Mouse (Mus musculus): Measurements from ENCODE around the gene Stam2. TPM values are rescaled to one million over a fixed set of nuclear protein-coding genes. Genes with fewer than 3 reads are reported as not detected.

Stam2 gene
- total RNA-seq (2014; fragmentation: Nextera tagmentation) = 12.6 and 21.4 TPM in 2 replicates
- total RNA-seq (2017) = 15.6 and 18.3 TPM in 2 replicates

- ATAC-seq (replicated peaks; ENCODE audit: poor library complexity, severe bottlenecking) = peak; percentile 85
Measured at GRCm38 (mm10) chr2:52742256-52743158, at the start of gene Stam2. Stam2 (minus strand) TSS chr2:52742281.

GRCm38 (mm10) chr2:52785106-52785721, 43.1 kb upstream of the Stam2 start:
- ATAC-seq (replicated peaks; ENCODE audit: poor library complexity, severe bottlenecking) = peak; percentile 52

- ATAC-seq (replicated peaks; ENCODE audit: poor library complexity, severe bottlenecking) = no peak
Measured at GRCm38 (mm10) chr2:52779987-52780386, 37.9 kb upstream of the Stam2 start.

- ATAC-seq (replicated peaks; ENCODE audit: poor library complexity, severe bottlenecking) = no peak
Measured at GRCm38 (mm10) chr2:52779381-52779780, 37.3 kb upstream of the Stam2 start.

- ATAC-seq (replicated peaks; ENCODE audit: poor library complexity, severe bottlenecking) = no peak
Measured at GRCm38 (mm10) chr2:52777839-52778238, 35.8 kb upstream of the Stam2 start.

- ATAC-seq (replicated peaks; ENCODE audit: poor library complexity, severe bottlenecking) = no peak
Measured at GRCm38 (mm10) chr2:52774373-52774772, 32.3 kb upstream of the Stam2 start.

- no peak for ATAC-seq (replicated peaks; ENCODE audit: poor library complexity, severe bottlenecking)
Measured at GRCm38 (mm10) chr2:52772774-52773393, 30.8 kb upstream of the Stam2 start.

GRCm38 (mm10) chr2:52765130-52765529, 23.0 kb upstream of the Stam2 start:
- peak; percentile 48 for ATAC-seq (replicated peaks; ENCODE audit: poor library complexity, severe bottlenecking)

GRCm38 (mm10) chr2:52763891-52764290, 21.8 kb upstream of the Stam2 start:
- ATAC-seq (replicated peaks; ENCODE audit: poor library complexity, severe bottlenecking) = no peak

GRCm38 (mm10) chr2:52763040-52763736, 21.1 kb upstream of the Stam2 start:
- ATAC-seq (replicated peaks; ENCODE audit: poor library complexity, severe bottlenecking) = peak; percentile 74

- ATAC-seq (replicated peaks; ENCODE audit: poor library complexity, severe bottlenecking) = peak; percentile 77
Measured at GRCm38 (mm10) chr2:52762529-52762928, 20.4 kb upstream of the Stam2 start.

- peak; percentile 56; the same call in 1 of the 2 replicates for ATAC-seq (replicated peaks; ENCODE audit: poor library complexity, severe bottlenecking)
Measured at GRCm38 (mm10) chr2:52758627-52759026, 16.5 kb upstream of the Stam2 start.

GRCm38 (mm10) chr2:52756691-52757090, 14.6 kb upstream of the Stam2 start:
- ATAC-seq (replicated peaks; ENCODE audit: poor library complexity, severe bottlenecking) = peak; percentile 76

- ATAC-seq (replicated peaks; ENCODE audit: poor library complexity, severe bottlenecking) = no peak
Measured at GRCm38 (mm10) chr2:52753573-52754317, 11.7 kb upstream of the Stam2 start.

- ATAC-seq (replicated peaks; ENCODE audit: poor library complexity, severe bottlenecking) = no peak
Measured at GRCm38 (mm10) chr2:52744099-52744498, 2.0 kb upstream of the Stam2 start.

GRCm38 (mm10) chr2:52741681-52742255, 313 bp downstream of the Stam2 start:
- peak; percentile 65 for ATAC-seq (replicated peaks; ENCODE audit: poor library complexity, severe bottlenecking)

GRCm38 (mm10) chr2:52740596-52740995, 1.5 kb downstream of the Stam2 start:
- no peak for ATAC-seq (replicated peaks; ENCODE audit: poor library complexity, severe bottlenecking)

- no peak for ATAC-seq (replicated peaks; ENCODE audit: poor library complexity, severe bottlenecking)
Measured at GRCm38 (mm10) chr2:52734504-52734903, 7.6 kb downstream of the Stam2 start.

GRCm38 (mm10) chr2:52733659-52734058, 8.4 kb downstream of the Stam2 start:
- no peak for ATAC-seq (replicated peaks; ENCODE audit: poor library complexity, severe bottlenecking)
